Mouse (Mus musculus) lung, adult 2 months (tissue): ENCODE data around the gene Ssrp1. TPM values are rescaled to one million over a fixed set of nuclear protein-coding genes. Genes with fewer than 3 reads are reported as not detected.

Experiments used
- DNase-seq: peaks from one replicate; pipeline ENCODE4 v3.0.0; 2022
- H3K4me1 ChIP-seq: fragments of 200-500 bp; 2 replicates; pipeline ENCODE4 v1.6.1; 2011; ENCODE audit warnings: low read length; ENCODE audit not compliant: control insufficient read depth, insufficient read depth
- H3K4me3 ChIP-seq: fragments of 200-500 bp; replicated peaks from 2 replicates; pipeline ENCODE3; 2011; ENCODE audit warnings: low read depth, mild to moderate bottlenecking, control low read depth, low read length; ENCODE audit errors: extremely low read depth
- CTCF ChIP-seq: fragments of 200-500 bp; IDR thresholded peaks from 2 replicates; pipeline ENCODE4 v1.5.1; 2011; ENCODE audit warnings: mild to moderate bottlenecking, low read length, control low read depth; ENCODE audit not compliant: insufficient read depth
- POLR2A ChIP-seq: fragments of 200-500 bp; IDR thresholded peaks from 2 replicates; pipeline ENCODE4 v1.6.1; 2011; ENCODE audit warnings: low read depth, mild to moderate bottlenecking, control low read depth, low read length, borderline replicate concordance; ENCODE audit errors: extremely low read depth
- WGBS: fragments of 180-500 bp; shearing (Covaris S2); methylation state at CpG from one replicate; pipeline ENCODE4 v1.1.7; 2018; 5-methylcytosine and 5-hydroxymethylcytosine counted together
- polyA plus RNA-seq: library from polyadenylated mRNA; depleted of rRNA; stranded (reverse); fragments of >200 nt; gene quantifications from 2 replicates; pipeline ENCODE4 v1.2.3, GENCODE M21; 2012

Ssrp1 gene
- polyA plus RNA-seq, 1 experiment = 97.8 TPM

- Histone ChIP-seq H3K4me1 (peaks cover 3% of the 10 kb centered on the region; the same call in 1 of the 2 replicates), H3K4me3 (no peak overlapping the region)
- no peak for DNase-seq
- TF ChIP-seq CTCF = no peak
- 62% methylated on average over 7 of the region's 7 CpGs for WGBS
Measured at GRCm38 (mm10) chr2:85034169-85034568, 2.9 kb upstream of the Ssrp1 start.

DNA sequence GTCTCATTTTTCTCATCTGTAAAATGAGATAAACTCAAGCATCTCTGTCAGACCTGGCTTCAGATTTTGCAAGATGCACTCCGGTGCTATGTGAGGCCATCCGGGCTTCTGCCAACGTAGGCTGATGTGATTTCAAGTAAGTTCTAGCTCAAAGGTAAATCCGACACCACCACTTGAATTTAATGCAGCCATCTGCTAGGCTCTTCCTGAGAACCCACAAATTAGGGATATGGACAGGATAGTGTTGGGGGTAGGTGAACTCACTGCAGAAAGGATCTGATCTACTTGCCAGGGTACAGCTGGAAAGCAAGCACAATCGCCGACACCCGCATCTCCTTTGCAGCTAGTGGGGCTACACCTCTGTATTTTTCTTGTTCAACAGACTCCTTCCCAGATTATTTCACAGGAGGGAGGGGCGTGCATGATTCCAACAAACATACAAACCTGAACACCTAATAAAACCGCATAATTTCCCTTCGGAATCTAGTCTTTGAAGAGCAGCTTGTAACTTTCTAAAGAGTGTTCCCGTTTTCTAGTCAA is 457 bp upstream of the Ssrp1 start:
- Histone ChIP-seq H3K4me1 (peaks cover 3% of the 10 kb centered on the region; the same call in 1 of the 2 replicates), H3K4me3 (peak overlapping the region; percentile 83)
- DNase-seq = no peak
- WGBS = 9% methylated on average over 11 of the region's 11 CpGs
- TF ChIP-seq CTCF (no peak), POLR2A (no peak)

DNA sequence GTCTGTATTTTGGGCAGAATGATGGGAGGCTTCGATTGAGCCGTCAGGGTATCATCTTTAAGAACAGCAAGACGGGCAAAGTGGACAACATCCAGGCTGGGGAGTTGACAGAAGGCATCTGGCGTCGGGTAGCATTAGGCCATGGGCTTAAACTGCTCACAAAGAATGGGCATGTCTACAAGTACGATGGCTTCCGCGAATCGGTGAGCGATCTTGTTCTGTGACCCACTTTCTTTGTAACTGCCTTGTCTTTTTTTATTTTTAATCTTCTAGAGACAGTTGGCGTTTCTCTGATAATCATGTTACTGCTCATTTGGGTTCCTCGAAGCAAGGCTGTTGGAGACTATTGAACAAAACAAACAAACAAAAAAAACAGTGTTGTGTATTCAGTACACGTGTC is 1.3 kb downstream of the Ssrp1 start:
- H3K4me3 ChIP-seq = no peak overlapping the region
- no peak for TF ChIP-seq CTCF
- TF ChIP-seq POLR2A = no peak
- WGBS = 76% methylated on average over 13 of the region's 13 CpGs
- peaks cover 3% of the 10 kb centered on the region; the same call in 1 of the 2 replicates for H3K4me1 ChIP-seq
- DNase-seq = no peak

DNA sequence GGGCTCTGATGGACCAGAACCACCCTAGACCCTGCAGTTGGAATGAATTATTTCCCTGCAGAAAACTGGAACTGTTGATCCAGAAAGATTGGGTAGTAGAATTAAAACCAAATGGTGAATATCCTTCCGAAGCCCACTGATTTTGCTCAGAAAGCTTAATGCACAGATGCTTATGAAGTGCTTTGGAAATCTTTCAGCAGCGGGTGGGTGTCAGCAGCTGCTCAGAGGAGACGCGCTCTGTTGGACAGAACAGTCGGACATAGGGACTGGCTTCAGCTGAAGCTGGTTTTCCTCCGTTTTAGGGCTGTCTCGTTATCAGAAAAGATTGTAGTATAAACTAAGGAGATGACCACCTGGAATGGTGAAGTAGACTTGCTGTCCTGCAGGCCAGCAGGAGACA is 6.6 kb downstream of the Ssrp1 start:
- 87% methylated on average over 7 of the region's 7 CpGs for WGBS
- TF ChIP-seq POLR2A = no peak
- no peak for TF ChIP-seq CTCF
- no peak overlapping the region for H3K4me3 ChIP-seq
- no peak for DNase-seq
- peaks cover under 1% of the 10 kb centered on the region; the same call in 1 of the 2 replicates for H3K4me1 ChIP-seq

DNA sequence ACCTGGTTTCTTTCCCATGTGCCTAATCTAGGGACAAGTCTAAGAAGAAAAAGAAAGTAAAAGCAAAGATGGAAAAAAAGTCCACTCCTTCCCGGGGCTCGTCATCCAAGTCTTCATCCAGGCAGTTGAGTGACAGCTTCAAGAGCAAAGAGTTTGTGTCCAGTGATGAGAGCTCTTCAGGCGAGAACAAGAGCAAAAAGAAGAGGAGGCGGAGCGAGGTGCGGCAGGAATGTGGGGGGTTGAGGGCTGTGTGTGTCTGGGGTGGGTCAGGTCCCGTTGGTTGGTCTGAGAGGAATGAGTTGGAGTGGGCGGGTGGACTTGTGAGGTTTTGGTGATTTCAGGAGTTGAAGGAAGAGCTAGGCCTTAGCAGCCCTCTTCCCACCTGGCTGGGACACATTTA is 9.2 kb downstream of the Ssrp1 start:
- peak; percentile 33 for DNase-seq
- 75% methylated on average over 8 of the region's 8 CpGs for WGBS
- Histone ChIP-seq H3K4me1 (peaks cover 7% of the 10 kb centered on the region; the same call in 1 of the 2 replicates), H3K4me3 (no peak overlapping the region)
- TF ChIP-seq POLR2A = no peak
- no peak for TF ChIP-seq CTCF

- Histone ChIP-seq H3K4me1 (peaks cover 11% of the 10 kb centered on the region), H3K4me3 (peak overlapping the region; percentile 34)
- TF ChIP-seq POLR2A (no peak), CTCF (no peak)
- 42% methylated on average over 10 of the region's 10 CpGs for WGBS
- no peak for DNase-seq
Measured at GRCm38 (mm10) chr2:85047081-85047480, 10.0 kb downstream of the Ssrp1 start.

GRCm38 (mm10) chr2:85047596-85048167 is 10.6 kb downstream of the Ssrp1 start, which contains the start of gene Tnks1bp1:
Tnks1bp1 (plus strand) TSS chr2:85048022.
- TF ChIP-seq CTCF (no peak), POLR2A (peak; percentile 57; the same call in 1 of the 2 replicates)
- Histone ChIP-seq H3K4me1 (peaks cover 16% of the 10 kb centered on the region), H3K4me3 (peak within 1 kb of the TSS; percentile 72)
- DNase-seq = peak; percentile 99
- WGBS = under 1% methylated on average over 42 of the region's 42 CpGs

DNA sequence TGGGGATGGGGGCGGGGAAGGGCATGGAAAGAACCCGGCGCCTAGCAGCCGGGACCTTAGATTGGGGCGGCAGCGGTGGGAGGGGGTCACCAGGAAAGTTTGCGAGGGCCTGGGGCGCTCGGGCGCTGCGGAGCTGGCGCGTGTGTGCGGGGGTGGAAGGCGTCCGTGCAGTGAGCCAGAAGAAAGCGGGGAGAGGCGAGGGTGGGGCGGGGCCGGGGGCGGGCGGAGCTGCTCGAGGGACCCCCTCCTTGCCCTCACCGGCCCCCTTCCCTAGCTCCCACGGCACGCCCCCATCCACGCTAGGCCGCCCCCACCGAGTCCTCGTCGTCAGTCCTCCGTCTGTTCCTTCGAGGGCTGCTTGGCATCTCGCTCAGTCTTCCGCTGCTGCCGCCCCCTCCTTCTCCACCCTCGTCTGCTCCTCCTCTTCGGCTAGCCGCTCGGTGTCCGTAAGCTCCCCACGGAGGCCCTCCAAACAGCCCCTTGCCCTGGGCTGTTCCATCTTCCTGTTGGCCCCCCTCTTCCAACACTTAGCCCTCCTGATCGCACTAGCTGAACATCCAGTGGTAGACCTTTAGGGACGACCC is 11.2 kb downstream of the Ssrp1 start:
- DNase-seq = peak; percentile 72
- Histone ChIP-seq H3K4me3 (peak overlapping the region; percentile 72), H3K4me1 (peaks cover 17% of the 10 kb centered on the region)
- 2% methylated on average over 29 of the region's 44 CpGs for WGBS
- TF ChIP-seq POLR2A (peak; percentile 71; the same call in 1 of the 2 replicates), CTCF (no peak)

GRCm38 (mm10) chr2:85049277-85049676 is 12.2 kb downstream of the Ssrp1 start:
- no peak for DNase-seq

GRCm38 (mm10) chr2:85050001-85050634 is 13.1 kb downstream of the Ssrp1 start:
- WGBS = 14% methylated on average over 9 of the region's 10 CpGs
- H3K4me1 ChIP-seq = peaks cover 20% of the 10 kb centered on the region
- peak; percentile 65; the same call in 1 of the 2 replicates for TF ChIP-seq POLR2A
- no peak for TF ChIP-seq CTCF
- peak; percentile 76 for DNase-seq
- H3K4me3 ChIP-seq = peak overlapping the region; percentile 84

More at GRCm38 (mm10) chr2:85049277-85049676, 12.2 kb downstream of the Ssrp1 start:
- Histone ChIP-seq H3K4me1 (peaks cover 20% of the 10 kb centered on the region), H3K4me3 (peak overlapping the region; percentile 20)
- WGBS = 59% methylated on average over 4 of the region's 4 CpGs
- no peak for TF ChIP-seq CTCF
- no peak for TF ChIP-seq POLR2A
